In genomic region chr9:54668455-54668854, GRCm38 (mm10) we compare ENCODE assay signal across 12 mouse cellular contexts. TPM values are rescaled to one million over a fixed set of nuclear protein-coding genes. Genes with fewer than 3 reads are reported as not detected.
A peak's percentile ranks its signal among the peaks of the same experiment; 100 is the strongest.
DNase-seq lines count a peak whose midpoint lies in the region.
"Had no signal": no experiment of that assay in that cellular context is flagged by ENCODE, and none has a peak within 500 bp of the region (broad histone marks: within the 10 kb centered on the region; RNA-seq: fewer than 3 reads in every experiment).

No protein-coding gene starts in this region.

- peak; percentile 58 for DNase-seq in layer of hippocampus, adult 11-12 months (ENCODE audit: low spot score)
- no peak for DNase-seq in layer of hippocampus, postnatal 25 days (ENCODE audit: extremely low spot score in 1 of 2, low spot score in 1 of 2)
- DNase-seq in NIH3T3 (ENCODE audit: low read depth), result peak; percentile 48
- DNase-seq in cerebellum, adult 11-12 months, result peak; percentile 64
- DNase-seq in layer of hippocampus, adult 9-11 months, result peak; percentile 85
- no peak for DNase-seq in kidney, postnatal 36 days
- no peak for DNase-seq in gastrocnemius, postnatal 4 days (ENCODE audit: low spot score in 2 of 2)
- no peak for DNase-seq in thymus, postnatal 10 days (ENCODE audit: low spot score in 2 of 2)
- DNase-seq: gastrocnemius, postnatal 14 days; kidney, postnatal 14 days; liver; lung, postnatal 10 days had no signal

RNA-seq across cellular contexts. Expression of gene Acsbg1, which starts 6.8 kb away (rescaled TPM):
- total RNA-seq in layer of hippocampus, postnatal 25 days (2021), result 100 to 1,000 TPM; 111 to 117 TPM
- total RNA-seq in gastrocnemius, postnatal 4 days (2021), result under 1 TPM; 0.36 to 0.66 TPM

RNA-seq across cellular contexts. Expression of gene Dnaja4, which starts 30.2 kb away (rescaled TPM):
- total RNA-seq in layer of hippocampus, postnatal 25 days (2021), result 10 to 100 TPM; 39.9 to 46.0 TPM
- total RNA-seq in gastrocnemius, postnatal 4 days (2021), result 10 to 100 TPM; 38.7 to 49.3 TPM

Comparison
In these comparisons a context has a peak if more than half of its experiments do, and no peak if none do; other contexts are left out.
1. DNase-seq: peak in layer of hippocampus, adult 11-12 months (single experiment), NIH3T3 (single experiment), cerebellum, adult 11-12 months (single experiment) and layer of hippocampus, adult 9-11 months (single experiment); none in layer of hippocampus, postnatal 25 days (0 of 2), kidney, postnatal 36 days (0 of 2), gastrocnemius, postnatal 4 days (0 of 2) and thymus, postnatal 10 days (0 of 2).
2. RNA of gene Acsbg1, which starts 6.8 kb away (total RNA-seq): 111 to 117 TPM in layer of hippocampus, postnatal 25 days; 0.36 to 0.66 TPM in gastrocnemius, postnatal 4 days; every median in the first group is over 10 times any median in the second.